Mouse (Mus musculus): ENCODE results near the gene Hs6st1. TPM values are rescaled to one million over a fixed set of nuclear protein-coding genes. Genes with fewer than 3 reads are reported as not detected.

The Hs6st1 gene
- polyA plus RNA-seq, 1 experiment from 2014 or later: 18.1 TPM

GRCm38 (mm10) chr1:36069291-36069771 is 1.1 kb downstream of the Hs6st1 start:
- no peak for ATAC-seq (ENCODE audit: low read depth)
- Histone ChIP-seq H3K4me1 (ENCODE audit: control insufficient read depth, insufficient read depth, low read length) (peaks cover 49% of the 10 kb centered on the region), H3K9ac (replicated peaks; ENCODE audit: low read depth, low read length) (peak overlapping the region; percentile 90), H3K27ac (ENCODE audit: low read depth, low read length) (no peak overlapping the region; the same call in 1 of the 2 replicates), H3K4me3 (ENCODE audit: low read depth, low read length) (peak overlapping the region; percentile 86), H3K9me3 (ENCODE audit: control insufficient read depth, low read length) (no peaks in the 10 kb centered on the region), H3K36me3 (ENCODE audit: control insufficient read depth, insufficient read depth, low read length) (no peaks in the 10 kb centered on the region), H3K4me2 (ENCODE audit: low read depth, low read length) (peak overlapping the region; percentile 98), H3K27me3 (ENCODE audit: control insufficient read depth, insufficient read depth, low read length) (no peaks in the 10 kb centered on the region)
- under 1% methylated on average over 13 of the region's 13 CpGs for WGBS

DNA sequence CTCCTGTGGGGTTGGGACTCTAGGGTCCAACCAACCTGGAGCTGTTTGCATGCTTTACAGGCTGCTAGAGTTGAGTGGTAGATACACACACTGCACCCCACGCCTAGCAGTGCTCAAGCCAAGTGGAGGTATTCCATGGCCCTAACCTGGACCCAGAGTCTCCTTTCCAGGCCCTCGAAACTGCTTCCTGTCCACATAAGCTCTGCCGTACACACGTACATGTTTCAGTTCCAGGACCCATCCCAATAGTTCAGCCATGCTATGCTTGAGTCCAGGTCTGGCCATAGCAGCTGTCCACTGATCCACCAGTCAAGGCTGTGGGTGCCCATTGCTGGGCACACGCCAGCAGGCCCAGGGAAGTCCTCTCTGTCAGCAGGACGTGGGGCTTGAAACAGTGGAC is 2.0 kb downstream of the Hs6st1 start:
- 51% methylated on average over 6 of the region's 6 CpGs for WGBS
- Histone ChIP-seq H3K9me3 (ENCODE audit: control insufficient read depth, low read length) (no peaks in the 10 kb centered on the region), H3K27ac (ENCODE audit: low read depth, low read length) (no peak overlapping the region), H3K4me1 (ENCODE audit: control insufficient read depth, insufficient read depth, low read length) (peaks cover 49% of the 10 kb centered on the region), H3K4me2 (ENCODE audit: low read depth, low read length) (peak overlapping the region; percentile 98), H3K9ac (replicated peaks; ENCODE audit: low read depth, low read length) (peak overlapping the region; percentile 90), H3K4me3 (ENCODE audit: low read depth, low read length) (peak overlapping the region; percentile 86), H3K36me3 (ENCODE audit: control insufficient read depth, insufficient read depth, low read length) (no peaks in the 10 kb centered on the region), H3K27me3 (ENCODE audit: control insufficient read depth, insufficient read depth, low read length) (no peaks in the 10 kb centered on the region)
- ATAC-seq (ENCODE audit: low read depth): no peak

DNA sequence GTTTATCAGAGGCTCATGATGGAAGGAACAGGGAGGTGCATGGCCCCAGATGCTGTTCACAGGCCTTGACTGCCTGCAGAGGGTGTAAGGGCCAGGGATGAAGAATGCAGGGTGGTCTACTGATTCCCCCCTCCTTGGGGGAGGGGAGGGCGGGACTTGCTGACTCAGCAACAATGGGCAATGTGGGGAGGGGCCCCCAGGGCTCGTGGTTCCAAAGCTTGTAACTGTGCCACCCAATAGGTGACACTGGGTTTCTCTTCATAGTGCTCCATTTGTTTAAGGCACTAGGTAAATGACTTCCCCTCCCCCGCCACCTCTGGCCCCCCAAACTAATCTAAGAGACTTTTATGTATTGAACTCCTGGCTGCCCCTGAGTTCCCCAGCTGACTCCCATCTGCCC is 2.5 kb downstream of the Hs6st1 start:
- H3K36me3 ChIP-seq (ENCODE audit: control insufficient read depth, insufficient read depth, low read length): no peaks in the 10 kb centered on the region
- no peaks in the 10 kb centered on the region for H3K27me3 ChIP-seq (ENCODE audit: control insufficient read depth, insufficient read depth, low read length)
- H3K9me3 ChIP-seq (ENCODE audit: control insufficient read depth, low read length): no peaks in the 10 kb centered on the region
- peaks cover 44% of the 10 kb centered on the region for H3K4me1 ChIP-seq (ENCODE audit: control insufficient read depth, insufficient read depth, low read length)
- WGBS: 50% methylated on average over 3 of the region's 3 CpGs
- H3K27ac ChIP-seq (ENCODE audit: low read depth, low read length): no peak overlapping the region
- H3K4me3 ChIP-seq (ENCODE audit: low read depth, low read length): peak overlapping the region; percentile 86
- H3K4me2 ChIP-seq (ENCODE audit: low read depth, low read length): peak overlapping the region; percentile 98
- ATAC-seq (ENCODE audit: low read depth): no peak
- peak overlapping the region; percentile 90 for H3K9ac ChIP-seq (replicated peaks; ENCODE audit: low read depth, low read length)

- 77% methylated on average over 7 of the region's 7 CpGs for WGBS
- Histone ChIP-seq H3K4me1 (ENCODE audit: control insufficient read depth, insufficient read depth, low read length) (peaks cover 47% of the 10 kb centered on the region), H3K27me3 (ENCODE audit: control insufficient read depth, insufficient read depth, low read length) (no peaks in the 10 kb centered on the region), H3K9ac (replicated peaks; ENCODE audit: low read depth, low read length) (no peak overlapping the region; the same call in 1 of the 2 replicates), H3K4me3 (ENCODE audit: low read depth, low read length) (peak overlapping the region; percentile 86), H3K36me3 (ENCODE audit: control insufficient read depth, insufficient read depth, low read length) (no peaks in the 10 kb centered on the region), H3K9me3 (ENCODE audit: control insufficient read depth, low read length) (no peaks in the 10 kb centered on the region), H3K4me2 (ENCODE audit: low read depth, low read length) (peak overlapping the region; percentile 98), H3K27ac (ENCODE audit: low read depth, low read length) (no peak overlapping the region)
- no peak for ATAC-seq (ENCODE audit: low read depth)
Observed at GRCm38 (mm10) chr1:36071176-36071575, 3.0 kb downstream of the Hs6st1 start.

GRCm38 (mm10) chr1:36071611-36072010 is 3.4 kb downstream of the Hs6st1 start:
- no peak overlapping the region for H3K9ac ChIP-seq (replicated peaks; ENCODE audit: low read depth, low read length)

DNA sequence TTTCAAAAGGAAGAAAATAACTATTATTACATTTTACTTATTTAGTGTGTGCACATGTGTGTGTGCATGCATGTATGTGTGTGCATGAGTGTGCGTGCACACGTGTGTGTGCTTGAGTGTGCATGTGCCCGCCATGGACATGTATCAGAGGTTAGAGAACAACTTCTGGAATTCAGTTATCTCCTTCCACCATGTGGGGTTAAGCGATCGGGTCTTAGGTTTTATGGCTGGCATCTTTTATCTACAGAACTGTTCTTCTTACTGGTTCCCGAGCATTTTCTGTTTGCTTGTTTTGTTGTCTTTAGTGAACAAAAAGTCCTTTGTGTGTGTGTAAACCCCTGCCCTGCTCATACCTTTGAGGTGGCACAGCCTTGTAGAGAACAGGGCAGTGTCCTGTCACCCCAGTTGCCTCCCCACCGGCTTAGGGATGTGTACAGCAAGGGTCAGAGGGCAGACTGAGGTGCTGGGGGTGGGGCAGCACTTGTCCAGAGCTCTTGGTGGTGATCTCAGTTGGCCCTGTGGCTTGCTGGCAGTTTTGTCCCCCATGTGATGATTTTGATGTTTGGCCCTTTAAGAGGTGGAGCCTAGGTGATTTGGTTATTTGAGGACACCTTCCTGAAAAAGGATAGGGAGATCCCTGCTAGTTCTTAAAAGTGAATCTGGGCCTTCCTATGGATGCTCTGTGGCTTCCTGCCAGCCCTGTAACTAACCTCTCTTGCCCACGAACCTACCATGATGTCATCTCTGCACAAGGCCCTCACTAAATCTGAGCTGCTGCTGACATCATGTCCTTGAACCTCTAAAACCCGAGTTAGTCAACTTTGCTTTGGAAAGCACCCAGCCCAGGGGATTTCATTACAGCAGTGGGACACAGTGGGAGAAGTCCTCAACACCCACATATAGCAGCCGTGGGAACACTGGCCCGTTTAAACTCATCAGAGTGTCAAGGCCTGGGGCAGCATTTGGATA is 4.7 kb downstream of the Hs6st1 start:
- Histone ChIP-seq H3K9me3 (ENCODE audit: control insufficient read depth, low read length) (no peaks in the 10 kb centered on the region), H3K4me1 (ENCODE audit: control insufficient read depth, insufficient read depth, low read length) (peaks cover 62% of the 10 kb centered on the region), H3K27me3 (ENCODE audit: control insufficient read depth, insufficient read depth, low read length) (no peaks in the 10 kb centered on the region), H3K4me3 (ENCODE audit: low read depth, low read length) (0 out of 2 replicates have a peak overlapping the region, but pooled peaks have one; percentile 4), H3K4me2 (ENCODE audit: low read depth, low read length) (peak overlapping the region; percentile 98), H3K27ac (ENCODE audit: low read depth, low read length) (no peak overlapping the region), H3K36me3 (ENCODE audit: control insufficient read depth, insufficient read depth, low read length) (no peaks in the 10 kb centered on the region), H3K9ac (replicated peaks; ENCODE audit: low read depth, low read length) (no peak overlapping the region)
- WGBS: 56% methylated on average over 11 of the region's 11 CpGs
- no peak for ATAC-seq (ENCODE audit: low read depth)

More at GRCm38 (mm10) chr1:36071611-36072010, 3.4 kb downstream of the Hs6st1 start:
- WGBS: 82% methylated on average over 3 of the region's 3 CpGs
- no peaks in the 10 kb centered on the region for H3K27me3 ChIP-seq (ENCODE audit: control insufficient read depth, insufficient read depth, low read length)
- H3K27ac ChIP-seq (ENCODE audit: low read depth, low read length): no peak overlapping the region
- no peaks in the 10 kb centered on the region for H3K36me3 ChIP-seq (ENCODE audit: control insufficient read depth, insufficient read depth, low read length)
- H3K4me3 ChIP-seq (ENCODE audit: low read depth, low read length): peak overlapping the region; percentile 86
- no peaks in the 10 kb centered on the region for H3K9me3 ChIP-seq (ENCODE audit: control insufficient read depth, low read length)
- H3K4me1 ChIP-seq (ENCODE audit: control insufficient read depth, insufficient read depth, low read length): peaks cover 52% of the 10 kb centered on the region
- peak overlapping the region; percentile 98 for H3K4me2 ChIP-seq (ENCODE audit: low read depth, low read length)
- no peak for ATAC-seq (ENCODE audit: low read depth)

DNA sequence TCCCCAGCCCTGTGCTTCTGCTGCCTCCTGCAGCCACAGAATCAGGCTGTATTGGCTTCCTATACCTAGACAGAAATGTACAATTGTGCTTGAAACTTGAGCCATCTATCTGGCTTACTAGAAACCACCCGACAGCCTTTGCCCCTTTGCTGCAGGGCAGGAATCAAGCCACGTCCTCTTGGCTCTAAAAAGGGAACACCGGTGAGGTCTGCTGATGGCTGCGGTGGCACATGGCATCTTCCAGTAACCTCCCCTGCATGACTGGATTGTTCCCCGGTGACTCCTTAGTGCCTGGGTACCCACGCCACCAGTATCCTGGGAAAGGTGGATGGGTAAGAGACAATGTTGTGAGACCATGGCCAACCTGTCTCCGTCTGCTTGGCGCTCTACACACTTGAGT is 5.4 kb downstream of the Hs6st1 start:
- no peaks in the 10 kb centered on the region for H3K9me3 ChIP-seq (ENCODE audit: control insufficient read depth, low read length)
- peaks cover 65% of the 10 kb centered on the region for H3K4me1 ChIP-seq (ENCODE audit: control insufficient read depth, insufficient read depth, low read length)
- H3K4me2 ChIP-seq (ENCODE audit: low read depth, low read length): peak overlapping the region; percentile 98
- WGBS: 79% methylated on average over 8 of the region's 8 CpGs
- no peak overlapping the region for H3K4me3 ChIP-seq (ENCODE audit: low read depth, low read length)
- no peaks in the 10 kb centered on the region for H3K36me3 ChIP-seq (ENCODE audit: control insufficient read depth, insufficient read depth, low read length)
- no peaks in the 10 kb centered on the region for H3K27me3 ChIP-seq (ENCODE audit: control insufficient read depth, insufficient read depth, low read length)
- no peak for ATAC-seq (ENCODE audit: low read depth)
- no peak overlapping the region for H3K27ac ChIP-seq (ENCODE audit: low read depth, low read length)
- H3K9ac ChIP-seq (replicated peaks; ENCODE audit: low read depth, low read length): no peak overlapping the region

- Histone ChIP-seq H3K4me2 (ENCODE audit: low read depth, low read length) (no peak overlapping the region; the same call in 1 of the 2 replicates), H3K9ac (replicated peaks; ENCODE audit: low read depth, low read length) (no peak overlapping the region), H3K27ac (ENCODE audit: low read depth, low read length) (no peak overlapping the region), H3K9me3 (ENCODE audit: control insufficient read depth, low read length) (no peaks in the 10 kb centered on the region), H3K36me3 (ENCODE audit: control insufficient read depth, insufficient read depth, low read length) (no peaks in the 10 kb centered on the region), H3K4me3 (ENCODE audit: low read depth, low read length) (no peak overlapping the region), H3K4me1 (ENCODE audit: control insufficient read depth, insufficient read depth, low read length) (peaks cover 65% of the 10 kb centered on the region), H3K27me3 (ENCODE audit: control insufficient read depth, insufficient read depth, low read length) (no peaks in the 10 kb centered on the region)
- ATAC-seq (ENCODE audit: low read depth): no peak
- WGBS: 99% methylated on average over 4 of the region's 5 CpGs
Observed at GRCm38 (mm10) chr1:36074197-36074596, 6.0 kb downstream of the Hs6st1 start.

DNA sequence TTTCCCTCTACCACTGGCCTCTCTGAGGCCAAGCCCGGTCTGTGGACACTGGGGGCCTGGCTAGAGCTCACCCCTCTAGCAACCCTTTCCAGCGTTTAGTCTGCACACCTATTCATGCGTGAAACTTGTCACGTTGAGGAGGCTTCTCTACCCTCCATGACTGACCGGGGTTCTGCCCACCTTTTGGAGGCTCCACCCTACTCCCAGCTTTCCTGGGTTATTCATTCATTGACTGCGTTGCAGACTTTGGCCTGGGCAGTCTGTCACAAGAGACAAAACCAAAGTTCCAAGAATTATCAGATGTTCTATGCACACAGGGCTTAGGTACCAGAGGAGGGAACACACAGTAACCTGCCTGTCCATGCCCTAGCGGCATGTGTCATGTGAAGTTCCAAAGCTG is 6.8 kb downstream of the Hs6st1 start:
- WGBS: 89% methylated on average over 7 of the region's 7 CpGs
- Histone ChIP-seq H3K4me3 (ENCODE audit: low read depth, low read length) (no peak overlapping the region), H3K36me3 (ENCODE audit: control insufficient read depth, insufficient read depth, low read length) (no peaks in the 10 kb centered on the region), H3K9ac (replicated peaks; ENCODE audit: low read depth, low read length) (no peak overlapping the region), H3K27me3 (ENCODE audit: control insufficient read depth, insufficient read depth, low read length) (no peaks in the 10 kb centered on the region), H3K27ac (ENCODE audit: low read depth, low read length) (no peak overlapping the region), H3K4me1 (ENCODE audit: control insufficient read depth, insufficient read depth, low read length) (peaks cover 65% of the 10 kb centered on the region), H3K4me2 (ENCODE audit: low read depth, low read length) (no peak overlapping the region), H3K9me3 (ENCODE audit: control insufficient read depth, low read length) (no peaks in the 10 kb centered on the region)
- ATAC-seq (ENCODE audit: low read depth): no peak
